Mouse (Mus musculus) kidney, adult 2 months (tissue): ENCODE data around the gene Lgr6.

Source experiments
- CTCF ChIP-seq: fragments of 200-500 bp; conservative IDR thresholded peaks from 2 replicates; pipeline ENCODE4 v1.5.1; 2011; ENCODE audit warnings: low read depth, mild to moderate bottlenecking, control low read depth, low read length, moderate library complexity, mixed read lengths; ENCODE audit not compliant: insufficient read depth, insufficient read length
- POLR2A ChIP-seq: fragments of 200-500 bp; IDR thresholded peaks from one replicate; pipeline ENCODE4 v1.6.1; 2011; ENCODE audit warnings: low read depth, low read length, control low read depth

- TF ChIP-seq CTCF = no peak
- TF ChIP-seq POLR2A = no peak
Measured at GRCm38 (mm10) chr1:135072643-135073042, 32.4 kb downstream of the Lgr6 start.
